Mouse (Mus musculus) natural killer cell, adult 2 months (primary cell): Measurements from ENCODE around the gene Gal3st4.

ENCODE experiments used
- DNase-seq, 2 experiments: peaks; one replicate each; pipeline ENCODE4 v3.0.0; 2022; ENCODE audit warnings: low spot score in 2 of 2

Gal3st4 gene

GRCm38 (mm10) chr5:138216632-138217031 is 56.0 kb downstream of the Gal3st4 start:
- DNase-seq, result peak in 1 of 2 experiments; percentile 16
